Mouse (Mus musculus): ENCODE results near the gene Gm12216. TPM values are rescaled to one million over a fixed set of nuclear protein-coding genes. Genes with fewer than 3 reads are reported as not detected.
A peak's percentile ranks its signal among the peaks of the same experiment; 100 is the strongest.
"Not testable (repeated sequence)": the region's sequence is repeated elsewhere in the genome, so short reads cannot be mapped to it uniquely, and the experiment has no call there.

The Gm12216 gene
- polyA plus RNA-seq, 1 experiment from 2014 or later, result 0.40 TPM

DNA sequence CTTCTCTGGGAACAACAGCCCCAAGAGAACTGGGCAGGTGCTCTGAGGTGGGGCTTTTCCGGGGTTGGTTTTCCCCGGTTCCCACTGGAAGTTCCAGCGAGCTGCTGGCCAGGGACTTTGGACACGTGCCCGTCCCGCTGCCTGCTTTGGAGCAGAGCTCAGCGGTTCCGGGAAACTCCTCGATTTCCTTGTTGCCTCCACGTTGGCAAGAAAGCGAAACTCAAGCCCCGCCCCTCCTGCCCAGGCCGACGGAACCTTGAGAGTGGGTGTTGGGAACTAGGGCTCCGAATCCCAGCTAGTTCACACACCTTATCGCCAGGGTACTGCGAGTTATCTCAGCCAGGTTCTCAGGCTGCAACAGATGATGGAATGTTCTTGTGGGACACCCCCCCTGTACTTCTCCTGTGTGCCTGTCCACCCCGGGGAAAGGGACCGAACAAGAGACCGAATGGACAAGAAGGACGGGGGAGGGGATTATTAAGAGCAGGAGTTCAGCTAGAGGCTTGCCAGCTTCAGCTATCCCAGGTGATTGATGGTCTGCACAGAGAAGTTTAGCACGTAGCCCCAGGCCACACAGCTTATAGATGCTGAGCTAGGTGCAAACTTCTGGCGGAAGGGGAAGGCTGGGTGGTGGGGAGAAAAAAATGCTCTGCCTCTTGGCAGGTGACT lies 96.1 kb downstream of the Gm12216 start:
- peak overlapping the region; percentile 32 for H3K4me3 ChIP-seq (ENCODE audit: low read length)
- H3K27me3 ChIP-seq (replicated peaks; ENCODE audit: control insufficient read depth, insufficient read depth, low read length), result peaks cover 15% of the 10 kb centered on the region
- peak overlapping the region; percentile 63 for H3K9ac ChIP-seq (ENCODE audit: low read depth, low read length)
- H3K36me3 ChIP-seq (ENCODE audit: control insufficient read depth, insufficient read depth, low read length), result no peaks in the 10 kb centered on the region
- peak overlapping the region; percentile 74 for H3K4me2 ChIP-seq (ENCODE audit: low read length)
- peak overlapping the region; percentile 68; the same call in 1 of the 2 replicates for H3K27ac ChIP-seq (ENCODE audit: low read depth, low read length)
- H3K4me1 ChIP-seq (ENCODE audit: control insufficient read depth, insufficient read depth, low read depth, low read length), result peaks cover 25% of the 10 kb centered on the region
- WGBS, result 6% methylated on average over 23 of the region's 23 CpGs
- H3K9me3 ChIP-seq (ENCODE audit: control insufficient read depth, low read length), result no peaks in the 10 kb centered on the region
- no peak; the same call in 1 of the 2 replicates for ATAC-seq

DNA sequence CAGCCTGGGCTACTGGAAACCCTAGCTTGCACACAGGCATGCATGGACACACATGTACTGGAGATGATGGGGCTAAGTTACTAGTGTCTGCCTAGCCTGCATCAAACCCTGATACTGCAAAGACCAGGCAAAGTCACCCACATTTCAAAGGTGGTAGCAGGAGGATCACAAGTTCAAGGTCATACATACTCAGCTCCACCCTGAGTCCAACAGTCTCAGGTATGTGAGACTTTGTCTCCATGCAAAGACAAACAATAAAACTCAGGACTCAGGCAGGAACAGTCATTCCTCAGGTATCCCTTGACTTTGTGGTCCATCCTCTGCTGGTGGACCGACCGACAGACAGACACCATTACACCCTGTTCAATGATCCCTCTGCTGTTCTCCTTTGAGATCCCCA lies 96.6 kb downstream of the Gm12216 start:
- no peaks in the 10 kb centered on the region for H3K9me3 ChIP-seq (ENCODE audit: control insufficient read depth, low read length)
- H3K4me3 ChIP-seq (ENCODE audit: low read length), result peak overlapping the region; percentile 32
- H3K27me3 ChIP-seq (replicated peaks; ENCODE audit: control insufficient read depth, insufficient read depth, low read length), result peaks cover 15% of the 10 kb centered on the region
- 61% methylated on average over 2 of the region's 2 CpGs for WGBS
- no peak overlapping the region for H3K27ac ChIP-seq (ENCODE audit: low read depth, low read length)
- no peak overlapping the region; the same call in 1 of the 2 replicates for H3K9ac ChIP-seq (ENCODE audit: low read depth, low read length)
- H3K36me3 ChIP-seq (ENCODE audit: control insufficient read depth, insufficient read depth, low read length), result no peaks in the 10 kb centered on the region
- no peak for ATAC-seq
- H3K4me1 ChIP-seq (ENCODE audit: control insufficient read depth, insufficient read depth, low read depth, low read length), result peaks cover 25% of the 10 kb centered on the region
- H3K4me2 ChIP-seq (ENCODE audit: low read length), result peak overlapping the region; percentile 74

DNA sequence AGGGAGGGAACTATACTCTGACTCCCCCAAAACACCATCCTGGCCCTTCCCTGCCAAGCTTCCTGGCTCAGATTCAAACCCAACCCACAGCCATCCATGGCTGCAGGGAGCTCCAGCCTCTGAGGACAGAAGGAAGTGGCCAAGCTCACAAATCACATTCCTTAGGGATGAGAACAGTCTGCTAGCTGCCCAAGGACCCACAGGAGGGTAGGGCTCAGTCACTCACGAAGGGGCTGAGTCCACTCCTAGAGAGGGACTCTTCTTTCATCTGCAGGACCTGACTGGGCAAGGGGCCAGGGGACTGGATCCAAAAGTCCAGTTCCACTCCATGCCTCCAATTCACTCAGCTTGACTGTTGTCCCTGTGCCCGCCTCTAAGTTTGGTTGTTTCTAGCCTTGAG lies 97.2 kb downstream of the Gm12216 start:
- Histone ChIP-seq H3K4me3 (ENCODE audit: low read length) (no peak overlapping the region), H3K36me3 (ENCODE audit: control insufficient read depth, insufficient read depth, low read length) (no peaks in the 10 kb centered on the region), H3K4me2 (ENCODE audit: low read length) (no peak overlapping the region), H3K4me1 (ENCODE audit: control insufficient read depth, insufficient read depth, low read depth, low read length) (peaks cover 25% of the 10 kb centered on the region), H3K9ac (ENCODE audit: low read depth, low read length) (no peak overlapping the region), H3K27ac (ENCODE audit: low read depth, low read length) (peak overlapping the region; percentile 45; the same call in 1 of the 2 replicates), H3K27me3 (replicated peaks; ENCODE audit: control insufficient read depth, insufficient read depth, low read length) (peaks cover 15% of the 10 kb centered on the region), H3K9me3 (ENCODE audit: control insufficient read depth, low read length) (no peaks in the 10 kb centered on the region)
- 40% methylated on average over 2 of the region's 2 CpGs for WGBS
- peak; percentile 73 for ATAC-seq

DNA sequence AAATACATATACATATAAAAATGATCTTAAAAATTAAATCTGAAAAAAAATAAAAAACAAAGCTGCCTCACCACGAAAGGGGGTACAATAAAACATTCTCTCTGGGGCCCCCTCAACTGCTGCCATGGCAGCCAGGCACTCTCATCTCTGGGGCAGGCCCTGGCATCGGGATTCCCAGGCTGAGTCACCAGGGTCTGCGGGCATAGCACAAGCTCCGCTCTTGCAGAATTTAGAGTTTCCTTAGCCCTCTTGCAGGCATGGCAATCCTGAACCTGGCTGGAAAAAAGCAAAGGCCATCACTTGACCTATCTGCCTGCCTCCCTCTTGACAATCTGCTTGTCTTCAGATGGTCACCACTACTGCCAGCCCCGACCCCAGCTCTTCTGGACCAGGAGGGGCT lies 97.8 kb downstream of the Gm12216 start:
- Histone ChIP-seq H3K9ac (ENCODE audit: low read depth, low read length) (no peak overlapping the region), H3K4me2 (ENCODE audit: low read length) (no peak overlapping the region), H3K9me3 (ENCODE audit: control insufficient read depth, low read length) (no peaks in the 10 kb centered on the region), H3K27ac (ENCODE audit: low read depth, low read length) (0 out of 2 replicates have a peak overlapping the region, but pooled peaks have one; percentile 4), H3K36me3 (ENCODE audit: control insufficient read depth, insufficient read depth, low read length) (no peaks in the 10 kb centered on the region), H3K4me1 (ENCODE audit: control insufficient read depth, insufficient read depth, low read depth, low read length) (peaks cover 25% of the 10 kb centered on the region), H3K27me3 (replicated peaks; ENCODE audit: control insufficient read depth, insufficient read depth, low read length) (peaks cover 15% of the 10 kb centered on the region), H3K4me3 (ENCODE audit: low read length) (no peak overlapping the region)
- ATAC-seq, result no peak
- WGBS, result 63% methylated on average over 5 of the region's 5 CpGs

DNA sequence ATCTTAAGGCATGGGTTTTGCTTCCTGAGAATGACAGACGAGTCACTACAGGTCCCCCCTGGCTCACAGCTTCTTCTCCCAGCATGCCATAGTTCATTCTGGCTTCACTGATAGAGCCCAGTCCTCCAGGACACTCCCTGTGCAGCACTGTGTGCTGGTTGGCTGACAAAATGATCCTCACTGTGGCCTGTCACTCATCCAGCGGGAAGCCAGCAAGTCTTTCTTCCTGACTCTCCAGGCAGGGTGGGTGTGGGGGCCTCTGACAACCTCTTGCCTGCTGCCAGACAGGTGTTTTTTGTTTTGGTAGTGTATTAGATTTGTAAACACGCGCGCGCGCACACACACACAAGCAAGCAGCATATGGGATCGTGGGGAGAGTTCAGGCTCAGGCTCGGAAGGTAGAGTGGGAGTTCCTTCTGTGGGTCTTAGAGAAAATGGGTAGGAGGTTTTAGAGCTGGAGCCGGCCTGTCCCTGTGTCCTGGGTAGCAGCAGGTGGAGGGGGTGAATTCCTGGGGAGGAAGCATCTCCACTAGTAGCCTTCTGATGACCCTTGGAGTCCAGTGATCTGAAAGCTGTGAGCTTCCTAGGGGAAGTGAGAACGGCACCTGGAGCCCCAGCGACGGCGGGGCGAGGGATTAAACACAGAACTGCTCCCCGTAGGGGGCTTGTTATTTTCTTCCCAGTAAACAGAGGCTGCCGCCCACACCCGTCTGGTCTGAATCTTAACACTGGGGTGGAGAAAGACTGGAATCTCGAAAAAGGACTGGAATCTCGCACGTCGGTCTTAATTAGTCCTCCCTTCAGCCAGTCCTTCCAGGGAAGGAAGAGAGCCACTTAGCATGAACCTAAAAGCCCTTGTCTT lies 99.3 kb downstream of the Gm12216 start:
- no peak for ATAC-seq
- Histone ChIP-seq H3K4me2 (ENCODE audit: low read length) (no peak overlapping the region; the same call in 1 of the 2 replicates), H3K4me3 (ENCODE audit: low read length) (no peak overlapping the region), H3K36me3 (ENCODE audit: control insufficient read depth, insufficient read depth, low read length) (no peaks in the 10 kb centered on the region), H3K4me1 (ENCODE audit: control insufficient read depth, insufficient read depth, low read depth, low read length) (peaks cover 25% of the 10 kb centered on the region), H3K9me3 (ENCODE audit: control insufficient read depth, low read length) (no peaks in the 10 kb centered on the region), H3K27me3 (replicated peaks; ENCODE audit: control insufficient read depth, insufficient read depth, low read length) (peaks cover 15% of the 10 kb centered on the region), H3K27ac (ENCODE audit: low read depth, low read length) (no peak overlapping the region), H3K9ac (ENCODE audit: low read depth, low read length) (no peak overlapping the region)
- WGBS, result 9% methylated on average over 22 of the region's 22 CpGs

DNA sequence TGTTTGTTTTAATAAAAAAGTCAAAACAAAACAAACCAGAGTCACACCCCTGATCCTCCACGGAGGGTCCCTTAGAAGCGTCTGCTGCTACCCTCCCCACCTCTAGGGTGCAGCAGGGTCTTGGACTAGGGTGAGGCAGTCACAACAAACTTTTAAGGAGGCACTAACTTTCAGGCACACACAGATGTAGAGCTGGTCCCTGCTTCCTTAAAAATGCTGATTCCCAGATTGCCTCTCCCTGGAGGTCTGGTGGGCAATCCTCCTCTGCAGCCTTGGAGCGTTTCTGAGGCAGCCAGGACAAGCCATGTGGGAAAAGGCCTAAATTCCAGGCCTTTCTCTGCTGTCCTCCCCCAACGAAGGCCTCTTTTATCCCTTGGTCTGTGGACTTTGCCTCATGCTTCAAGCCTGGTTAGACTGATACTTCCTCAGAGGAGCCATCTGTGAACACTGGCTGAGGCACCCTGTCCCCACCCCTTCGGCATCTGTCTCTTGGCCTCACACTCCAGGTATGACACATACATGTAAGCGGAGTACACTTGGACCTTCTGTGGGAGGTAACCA lies 100.2 kb downstream of the Gm12216 start:
- Histone ChIP-seq H3K27ac (ENCODE audit: low read depth, low read length) (no peak overlapping the region), H3K36me3 (ENCODE audit: control insufficient read depth, insufficient read depth, low read length) (no peaks in the 10 kb centered on the region), H3K4me2 (ENCODE audit: low read length) (no peak overlapping the region), H3K9ac (ENCODE audit: low read depth, low read length) (no peak overlapping the region), H3K4me1 (ENCODE audit: control insufficient read depth, insufficient read depth, low read depth, low read length) (peaks cover 25% of the 10 kb centered on the region), H3K4me3 (ENCODE audit: low read length) (no peak overlapping the region), H3K9me3 (ENCODE audit: control insufficient read depth, low read length) (no peaks in the 10 kb centered on the region), H3K27me3 (replicated peaks; ENCODE audit: control insufficient read depth, insufficient read depth, low read length) (peaks cover 15% of the 10 kb centered on the region)
- no peak for ATAC-seq
- 44% methylated on average over 6 of the region's 6 CpGs for WGBS

DNA sequence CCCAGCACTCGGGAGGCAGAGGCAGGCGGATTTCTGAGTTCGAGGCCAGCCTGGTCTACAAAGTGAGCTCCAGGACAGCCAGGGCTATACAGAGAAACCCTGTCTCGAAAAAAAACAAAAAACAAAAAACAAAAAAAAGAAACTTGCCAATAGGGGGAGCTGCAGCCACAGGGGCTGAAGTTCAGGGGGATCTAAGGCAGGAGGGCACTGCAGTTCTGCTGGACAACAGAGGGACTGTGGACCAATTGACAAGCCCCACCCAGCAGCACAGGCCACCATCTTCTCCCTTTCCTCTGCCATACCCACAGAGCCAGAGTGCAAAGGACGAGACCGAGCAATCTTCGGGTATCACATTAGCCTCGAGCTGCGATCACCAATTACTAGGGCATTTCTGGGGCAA lies 101.0 kb downstream of the Gm12216 start:
- WGBS, result 85% methylated on average over 9 of the region's 9 CpGs
- not testable (repeated sequence) for H3K36me3 ChIP-seq (ENCODE audit: control insufficient read depth, insufficient read depth, low read length); H3K9ac ChIP-seq (ENCODE audit: low read depth, low read length); H3K27me3 ChIP-seq (replicated peaks; ENCODE audit: control insufficient read depth, insufficient read depth, low read length); H3K27ac ChIP-seq (ENCODE audit: low read depth, low read length); H3K4me3 ChIP-seq (ENCODE audit: low read length); ATAC-seq; H3K4me2 ChIP-seq (ENCODE audit: low read length); H3K9me3 ChIP-seq (ENCODE audit: control insufficient read depth, low read length)
- H3K4me1 ChIP-seq (ENCODE audit: control insufficient read depth, insufficient read depth, low read depth, low read length), result peaks cover 16% of the 10 kb centered on the region

DNA sequence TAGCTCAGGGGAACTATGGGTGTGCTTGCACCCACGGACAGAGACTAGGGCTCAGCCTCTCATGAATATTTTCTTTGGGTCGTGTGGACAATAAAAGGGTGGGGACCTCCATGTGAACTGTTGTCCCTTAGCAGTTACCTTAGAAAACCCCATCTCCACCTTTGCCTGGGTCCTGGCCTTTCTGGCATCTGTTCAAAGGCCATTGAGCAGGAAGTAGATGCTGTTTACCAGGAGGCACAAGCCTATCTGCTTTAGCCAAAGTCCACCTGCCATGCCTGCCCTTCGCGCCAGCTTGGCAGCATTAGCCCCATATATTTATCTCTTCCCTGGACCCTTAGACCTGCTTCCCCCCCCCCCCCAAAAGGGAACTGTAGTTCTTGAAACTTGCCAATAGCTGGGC lies 101.4 kb downstream of the Gm12216 start:
- H3K9ac ChIP-seq (ENCODE audit: low read depth, low read length), result no peak overlapping the region
- H3K27ac ChIP-seq (ENCODE audit: low read depth, low read length), result no peak overlapping the region
- H3K4me1 ChIP-seq (ENCODE audit: control insufficient read depth, insufficient read depth, low read depth, low read length), result peaks cover 14% of the 10 kb centered on the region
- no peaks in the 10 kb centered on the region for H3K36me3 ChIP-seq (ENCODE audit: control insufficient read depth, insufficient read depth, low read length)
- H3K4me2 ChIP-seq (ENCODE audit: low read length), result no peak overlapping the region
- H3K9me3 ChIP-seq (ENCODE audit: control insufficient read depth, low read length), result no peaks in the 10 kb centered on the region
- H3K27me3 ChIP-seq (replicated peaks; ENCODE audit: control insufficient read depth, insufficient read depth, low read length), result peaks cover 8% of the 10 kb centered on the region
- no peak overlapping the region for H3K4me3 ChIP-seq (ENCODE audit: low read length)
- no peak for ATAC-seq
- 96% methylated on average over 4 of the region's 4 CpGs for WGBS

DNA sequence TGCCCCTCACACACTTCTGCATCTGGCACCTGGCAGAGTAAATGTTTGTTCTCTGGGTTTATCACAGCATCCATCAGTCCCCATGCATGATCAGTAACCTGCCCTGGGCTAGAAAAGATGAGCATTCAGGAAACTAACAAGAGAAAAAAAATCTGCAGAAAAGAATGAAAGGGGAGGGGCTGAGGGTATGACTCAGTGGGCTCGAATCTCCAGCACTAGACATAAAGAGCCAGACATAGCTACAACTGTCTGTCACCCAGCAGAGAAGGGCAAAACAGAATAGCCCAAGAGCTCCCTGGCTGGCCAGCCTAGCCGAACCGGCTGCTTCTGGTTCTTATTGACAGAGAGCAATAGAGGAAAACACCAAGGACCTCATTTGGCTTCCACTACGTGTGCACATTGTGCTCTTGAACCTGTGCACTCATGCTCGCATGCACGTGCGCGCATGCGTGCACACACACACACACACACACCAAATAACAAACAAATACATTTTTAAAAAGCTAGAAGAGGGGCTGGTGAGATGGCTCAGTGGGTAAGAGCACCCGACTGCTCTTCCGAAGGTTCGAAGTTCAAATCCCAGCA lies 104.0 kb downstream of the Gm12216 start:
- H3K9ac ChIP-seq (ENCODE audit: low read depth, low read length), result no peak overlapping the region
- no peak overlapping the region for H3K4me2 ChIP-seq (ENCODE audit: low read length)
- peaks cover 3% of the 10 kb centered on the region; the same call in 1 of the 2 replicates for H3K4me1 ChIP-seq (ENCODE audit: control insufficient read depth, insufficient read depth, low read depth, low read length)
- no peaks in the 10 kb centered on the region for H3K9me3 ChIP-seq (ENCODE audit: control insufficient read depth, low read length)
- ATAC-seq, result no peak
- 81% methylated on average over 12 of the region's 12 CpGs for WGBS
- no peaks in the 10 kb centered on the region for H3K36me3 ChIP-seq (ENCODE audit: control insufficient read depth, insufficient read depth, low read length)
- H3K27me3 ChIP-seq (replicated peaks; ENCODE audit: control insufficient read depth, insufficient read depth, low read length), result no peaks in the 10 kb centered on the region
- no peak overlapping the region for H3K4me3 ChIP-seq (ENCODE audit: low read length)
- H3K27ac ChIP-seq (ENCODE audit: low read depth, low read length), result no peak overlapping the region

All from hindbrain, embryonic 16.5 days (tissue).